Mouse (Mus musculus) erythroblast, embryonic 14.5 days (primary cell): ENCODE results near the gene Mlph.

Experiments
- GATA1 ChIP-seq: IDR thresholded peaks from 2 replicates; pipeline ENCODE4 v1.6.1; 2012; ENCODE audit warnings: low read length, inconsistent platforms, mixed read lengths
- TAL1 ChIP-seq: IDR thresholded peaks from 3 replicates; pipeline ENCODE4 v1.6.1; 2012; ENCODE audit warnings: low read length, inconsistent platforms, mixed read lengths

DNA sequence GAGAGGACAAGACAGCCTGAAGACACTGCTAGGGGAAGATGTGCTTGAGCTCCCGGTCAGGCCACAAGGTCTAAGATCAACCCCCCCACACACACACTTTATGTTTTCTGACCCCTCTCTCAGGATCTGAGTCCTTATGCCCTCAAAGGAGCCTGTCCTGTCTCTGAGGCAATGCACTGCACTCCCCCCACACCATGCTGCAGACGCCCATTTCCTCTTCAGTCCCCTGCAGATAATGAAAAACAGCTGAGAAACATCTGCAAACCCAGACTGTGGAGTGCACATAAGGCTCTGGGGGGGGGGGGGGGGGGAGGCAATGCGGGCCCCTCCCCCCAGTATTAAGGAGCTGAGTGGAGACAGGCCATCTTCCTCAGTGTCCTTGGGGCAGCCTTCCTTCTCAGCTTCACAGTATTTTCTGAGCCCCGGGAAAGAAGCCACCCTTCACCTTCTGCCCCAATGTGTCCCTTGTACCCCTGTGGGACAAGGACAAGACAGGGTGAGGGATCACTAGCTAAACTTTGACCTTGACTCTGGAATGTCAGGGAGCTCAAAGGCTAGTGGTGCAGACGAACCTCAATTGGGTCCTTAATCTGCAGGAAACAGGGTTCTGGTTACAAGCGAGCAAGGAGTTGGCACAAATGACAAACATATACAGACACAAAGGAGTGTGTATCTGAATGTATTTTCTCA lies 29.0 kb upstream of the Mlph start:
- no peak for TF ChIP-seq GATA1
- TF ChIP-seq TAL1 = no peak
